Mouse (Mus musculus) G1E (cell line): ENCODE measurements around the gene Sox21. TPM values are rescaled to one million over a fixed set of nuclear protein-coding genes. Genes with fewer than 3 reads are reported as not detected.
A peak's percentile ranks its signal among the peaks of the same experiment; 100 is the strongest.

ENCODE experiments used
- ATAC-seq: 2 replicates; pipeline ENCODE4 v1.8.0; 2016; ENCODE audit warnings: mild to moderate bottlenecking; ENCODE audit not compliant: insufficient number of reproducible peaks, poor library complexity, low FRiP score, severe bottlenecking; ENCODE audit errors: extremely low read depth
- DNase-seq: peaks from one replicate; pipeline ENCODE4 v3.0.0; 2012; ENCODE audit warnings: low spot score
- H3K27me3 ChIP-seq: 2 replicates; pipeline ENCODE4 v1.6.1; 2012; ENCODE audit warnings: mild to moderate bottlenecking, low read length, inconsistent platforms; ENCODE audit not compliant: insufficient read depth
- H3K36me3 ChIP-seq: replicated peaks from 2 replicates; pipeline ENCODE3; 2012; ENCODE audit warnings: mild to moderate bottlenecking, inconsistent platforms
- H3K4me1 ChIP-seq: 2 replicates; pipeline ENCODE4 v1.6.1; 2012; ENCODE audit warnings: low read depth, low read length, inconsistent platforms, mixed read lengths; ENCODE audit not compliant: insufficient read depth
- H3K4me3 ChIP-seq: 2 replicates; pipeline ENCODE4 v1.5.1; 2012; ENCODE audit warnings: low read depth, mild to moderate bottlenecking, inconsistent platforms, low read length, moderate library complexity, mixed read lengths
- H3K9me3 ChIP-seq: replicated peaks from 2 replicates; pipeline ENCODE4 v1.6.1; 2012; ENCODE audit warnings: inconsistent platforms
- CTCF ChIP-seq: IDR thresholded peaks from 2 replicates; pipeline ENCODE4 v1.5.1; 2012; ENCODE audit warnings: low read depth, low read length, inconsistent platforms, mixed read lengths
- GATA1 ChIP-seq: IDR thresholded peaks from 2 replicates; pipeline ENCODE4 v1.6.1; 2012; ENCODE audit warnings: borderline replicate concordance, low read length, inconsistent platforms, mixed read lengths
- GATA2 ChIP-seq: IDR thresholded peaks from 2 replicates; pipeline ENCODE4 v1.6.1; 2012; ENCODE audit warnings: low read depth, low read length, inconsistent platforms, borderline replicate concordance
- POLR2AphosphoS5 ChIP-seq: IDR thresholded peaks from 2 replicates; pipeline ENCODE4 v1.6.1; 2012; ENCODE audit warnings: low read depth, low read length, inconsistent platforms; ENCODE audit not compliant: insufficient replicate concordance
- TAL1 ChIP-seq: conservative IDR thresholded peaks from 2 replicates; pipeline ENCODE4 v1.6.1; 2012; ENCODE audit warnings: low read depth, low read length, inconsistent platforms, mixed read lengths
- polyA plus RNA-seq: library from polyadenylated mRNA; stranded (reverse); fragments of >175 nt; gene quantifications from 2 replicates; pipeline ENCODE4 v1.2.3, GENCODE M21; 2012
- total RNA-seq, 2 experiments: library from RNA; stranded (forward) in 1 of 2; stranded (reverse) in 1 of 2; fragments of 200-1000 nt in 1 of 2; fragments of >200 nt in 1 of 2; fragmentation: Nextera tagmentation in 1 of 2; gene quantifications; 2 replicates each; pipeline ENCODE4 v1.2.3; 2014 to 2017

Sox21 gene
- total and polyA plus RNA-seq, 3 experiments = 1.2 to 9.0 (median 4.6) TPM

GRCm38 (mm10) chr14:118197063-118197462, 39.8 kb downstream of the Sox21 start:
- no peaks in the 10 kb centered on the region for H3K36me3 ChIP-seq
- ATAC-seq = peak; percentile 64
- no peak for DNase-seq
- peaks cover 7% of the 10 kb centered on the region; the same call in 1 of the 2 replicates for H3K9me3 ChIP-seq
- peak overlapping the region; percentile 27; the same call in 1 of the 2 replicates for H3K4me3 ChIP-seq
- no peak for TF ChIP-seq CTCF
- no peak for TF ChIP-seq POLR2AphosphoS5
- TF ChIP-seq TAL1 = peak; percentile 14; the same call in 1 of the 2 replicates
- TF ChIP-seq GATA1 = no peak
- peak; percentile 78; the same call in 1 of the 2 replicates for TF ChIP-seq GATA2
- H3K27me3 ChIP-seq = no peaks in the 10 kb centered on the region
- peaks cover 81% of the 10 kb centered on the region for H3K4me1 ChIP-seq

- peak; percentile 78 for ATAC-seq
- H3K4me3 ChIP-seq = peak overlapping the region; percentile 59; the same call in 1 of the 2 replicates
- peaks cover 74% of the 10 kb centered on the region for H3K4me1 ChIP-seq
- H3K27me3 ChIP-seq = no peaks in the 10 kb centered on the region
- DNase-seq = peak; percentile 62
- peaks cover 2% of the 10 kb centered on the region; the same call in 1 of the 2 replicates for H3K9me3 ChIP-seq
- no peak for TF ChIP-seq POLR2AphosphoS5
- peak; percentile 73 for TF ChIP-seq TAL1
- TF ChIP-seq GATA2 = no peak
- no peak for TF ChIP-seq GATA1
- TF ChIP-seq CTCF = no peak
- H3K36me3 ChIP-seq = no peaks in the 10 kb centered on the region
These were observed 42.5 kb downstream of the Sox21 start for GRCm38 (mm10) chr14:118194219-118194914.

- no peaks in the 10 kb centered on the region for H3K36me3 ChIP-seq
- H3K9me3 ChIP-seq = no peaks in the 10 kb centered on the region
- no peaks in the 10 kb centered on the region for H3K27me3 ChIP-seq
- no peak for DNase-seq
- TF ChIP-seq CTCF (no peak), POLR2AphosphoS5 (no peak), TAL1 (no peak), GATA2 (no peak), GATA1 (no peak)
- H3K4me1 ChIP-seq = peaks cover 73% of the 10 kb centered on the region
- H3K4me3 ChIP-seq = no peak overlapping the region
- no peak for ATAC-seq
These were observed 43.2 kb downstream of the Sox21 start for GRCm38 (mm10) chr14:118193663-118194062.

DNA sequence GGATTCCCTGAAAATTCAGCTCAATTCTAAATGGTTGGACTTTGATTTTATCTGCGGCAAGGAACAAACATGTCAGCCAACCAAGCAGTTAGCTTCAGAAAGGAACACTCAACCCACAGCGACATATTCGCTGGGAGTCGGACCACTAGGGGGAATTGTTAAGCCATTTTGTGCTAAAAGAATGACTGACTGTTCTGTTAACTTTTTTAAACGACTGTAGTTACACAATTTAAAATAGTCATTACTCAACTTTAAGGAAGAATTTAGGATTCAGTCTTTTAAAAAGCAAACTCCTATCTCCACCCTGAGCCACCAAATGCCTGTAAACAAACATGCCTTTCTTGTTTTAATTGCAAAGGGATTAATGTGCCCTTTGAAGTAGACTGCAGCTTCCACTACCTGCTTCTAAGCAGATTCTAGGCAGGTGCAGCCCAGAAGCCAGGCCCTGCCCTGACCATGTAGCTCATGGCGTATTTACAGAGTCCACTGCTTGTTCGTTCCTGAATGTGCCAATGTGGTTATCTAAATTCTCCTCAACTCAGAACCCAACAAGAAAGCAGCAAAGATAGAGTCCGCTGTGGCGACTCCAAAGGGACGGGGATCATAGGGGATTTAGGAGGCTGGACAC, 43.7 kb downstream of the Sox21 start:
- peaks cover 76% of the 10 kb centered on the region for H3K4me1 ChIP-seq
- no peaks in the 10 kb centered on the region for H3K9me3 ChIP-seq
- H3K27me3 ChIP-seq = no peaks in the 10 kb centered on the region
- no peak overlapping the region for H3K4me3 ChIP-seq
- TF ChIP-seq GATA1 (no peak), POLR2AphosphoS5 (no peak), CTCF (no peak), GATA2 (no peak), TAL1 (no peak)
- DNase-seq = no peak
- ATAC-seq = no peak
- no peaks in the 10 kb centered on the region for H3K36me3 ChIP-seq

DNA sequence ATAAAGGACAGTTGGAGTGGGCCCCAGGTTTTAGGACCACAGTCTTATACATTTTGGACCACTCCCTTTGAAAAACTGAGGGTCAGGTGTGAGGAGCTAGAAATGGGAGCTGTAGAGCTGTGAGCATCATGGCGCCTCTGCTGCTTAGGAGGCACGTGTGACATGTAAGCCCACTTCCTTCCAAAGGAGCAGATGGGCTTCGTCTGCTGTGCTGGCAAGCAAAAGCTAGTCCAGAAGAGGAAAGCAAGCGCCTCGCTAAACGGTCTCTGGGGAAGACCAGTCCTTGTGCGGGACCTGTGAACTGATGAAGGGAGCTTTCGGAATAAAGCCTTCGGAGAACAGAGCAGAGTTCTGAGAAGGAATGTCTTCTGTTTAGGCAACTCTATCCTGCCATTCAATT, 45.4 kb downstream of the Sox21 start:
- Histone ChIP-seq H3K4me3 (no peak overlapping the region), H3K27me3 (no peaks in the 10 kb centered on the region), H3K36me3 (no peaks in the 10 kb centered on the region), H3K4me1 (peaks cover 76% of the 10 kb centered on the region), H3K9me3 (no peaks in the 10 kb centered on the region)
- ATAC-seq (no peak), DNase-seq (no peak)
- TF ChIP-seq GATA1 = no peak
- TF ChIP-seq POLR2AphosphoS5 = no peak
- no peak for TF ChIP-seq TAL1
- no peak for TF ChIP-seq GATA2
- TF ChIP-seq CTCF = no peak

Other genes starting within 250 kb of the Sox21 start
- 0.29 TPM in 1 of 2 replicates, not detected in the other for gene Dct, start 184.8 kb downstream of the Sox21 start, total RNA-seq (2014; fragmentation: Nextera tagmentation)
- gene Dct, start 184.8 kb downstream of the Sox21 start, total RNA-seq (2017) = 0.23 and 0.44 TPM in 2 replicates
- gene Dct, start 184.8 kb downstream of the Sox21 start, polyA plus RNA-seq = not detected in 2 replicates
- gene Tgds, start 104.3 kb downstream of the Sox21 start, total RNA-seq (2014; fragmentation: Nextera tagmentation) = 20.0 and 29.9 TPM in 2 replicates
- gene Tgds, start 104.3 kb downstream of the Sox21 start, total RNA-seq (2017) = 8.5 and 12.2 TPM in 2 replicates
- gene Tgds, start 104.3 kb downstream of the Sox21 start, polyA plus RNA-seq = 3.1 and 6.5 TPM in 2 replicates
- 18.6 and 21.1 TPM in 2 replicates for gene Gpr180, start 99.9 kb downstream of the Sox21 start, total RNA-seq (2014; fragmentation: Nextera tagmentation)
- 23.0 and 25.0 TPM in 2 replicates for gene Gpr180, start 99.9 kb downstream of the Sox21 start, total RNA-seq (2017)
- gene Gpr180, start 99.9 kb downstream of the Sox21 start, polyA plus RNA-seq = 9.6 and 10.1 TPM in 2 replicates
- gene Gm9376, start 29.9 kb upstream of the Sox21 start, total RNA-seq (2014; fragmentation: Nextera tagmentation) = not detected in 2 replicates
- gene Gm9376, start 29.9 kb upstream of the Sox21 start, total RNA-seq (2017) = not detected in 2 replicates
- gene Gm9376, start 29.9 kb upstream of the Sox21 start, polyA plus RNA-seq = not detected in 2 replicates